Mouse (Mus musculus) liver, embryonic 14.5 days (tissue): ENCODE results near the gene Sec14l1. TPM values are rescaled to one million over a fixed set of nuclear protein-coding genes. Genes with fewer than 3 reads are reported as not detected.

Experiments
- ATAC-seq: fragments of 200-750 bp; cut with Nextera tagmentation; 2 replicates; pipeline ENCODE4 v1.8.0; 2017; ENCODE audit warnings: moderate number of reproducible peaks, mild to moderate bottlenecking, moderate library complexity; ENCODE audit not compliant: insufficient read depth
- DNase-seq, 3 experiments: peaks; one replicate each; pipeline ENCODE4 v3.0.0-alpha.2; 2012 to 2013; ENCODE audit warnings: low read depth in 3 of 3, low spot score in 3 of 3
- H3K27ac ChIP-seq: fragments of 300-500 bp; sonication (generic); 2 replicates; pipeline ENCODE4 v1.5.1; 2014; ENCODE audit warnings: moderate library complexity, mild to moderate bottlenecking, control low read depth, inconsistent platforms
- H3K27me3 ChIP-seq: fragments of 300-500 bp; sonication (generic); 2 replicates; pipeline ENCODE4 v1.6.1; 2014; ENCODE audit warnings: mild to moderate bottlenecking, low read length, moderate library complexity; ENCODE audit not compliant: control insufficient read depth, insufficient read depth
- H3K36me3 ChIP-seq: fragments of 300-500 bp; sonication (generic); replicated peaks from 2 replicates; pipeline ENCODE4 v1.6.1; 2014; ENCODE audit warnings: low read depth; ENCODE audit not compliant: control insufficient read depth, insufficient read depth
- H3K4me1 ChIP-seq, 2 experiments: fragments of 200-500 bp in 1 of 2; fragments of 300-500 bp in 1 of 2; sonication (generic) in 1 of 2; replicated peaks; 2 replicates each; pipeline ENCODE4 v1.6.1; 2012 to 2014; ENCODE audit warnings: antibody characterized with exemption in 1 of 2, inconsistent platforms in 1 of 2, low read length in 1 of 2; ENCODE audit not compliant: control insufficient read depth in 2 of 2, insufficient read depth in 2 of 2
- H3K4me2 ChIP-seq: fragments of 300-500 bp; sonication (generic); 2 replicates; pipeline ENCODE4 v1.6.1; 2014; ENCODE audit warnings: low read depth, mild to moderate bottlenecking, control low read depth, moderate library complexity
- H3K4me3 ChIP-seq, 2 experiments: fragments of 200-500 bp in 1 of 2; fragments of 300-500 bp in 1 of 2; sonication (generic) in 1 of 2; 2 replicates each; pipeline ENCODE4 v1.5.1; 2012 to 2014; ENCODE audit warnings: low read depth in 2 of 2, low read length in 2 of 2, mild to moderate bottlenecking in 2 of 2, control low read depth in 1 of 2, inconsistent platforms in 1 of 2, moderate library complexity in 1 of 2; ENCODE audit not compliant: insufficient read depth in 1 of 2
- H3K9ac ChIP-seq: fragments of 300-500 bp; sonication (generic); replicated peaks from 2 replicates; pipeline ENCODE4 v1.6.1; 2014; ENCODE audit warnings: mild to moderate bottlenecking, control low read depth, moderate library complexity
- H3K9me3 ChIP-seq: fragments of 300-500 bp; sonication (generic); 2 replicates; pipeline ENCODE4 v1.6.1; 2016; ENCODE audit warnings: low read length, mixed read lengths; ENCODE audit not compliant: control insufficient read depth
- CTCF ChIP-seq: IDR thresholded peaks from 2 replicates; pipeline ENCODE4 v1.5.1; 2016; ENCODE audit warnings: antibody characterized with exemption, low read depth, control low read depth
- EP300 ChIP-seq: IDR thresholded peaks from 2 replicates; pipeline ENCODE4 v1.6.1; 2016; ENCODE audit warnings: antibody characterized with exemption, low read depth
- WGBS: fragments of 180-500 bp; shearing (Covaris S2); extraction: QIAGEN DNeasy Blood & Tissue Kit; methylation state at CpG from one replicate; pipeline ENCODE4 v1.1.7; 2014; ENCODE audit not compliant: insufficient replicate concordance; 5-methylcytosine and 5-hydroxymethylcytosine counted together
- polyA plus RNA-seq, 2 experiments: library from polyadenylated mRNA; depleted of rRNA in 1 of 2; stranded (reverse) in 1 of 2; unstranded in 1 of 2; fragments of >200 nt; fragmentation: Nextera tagmentation in 1 of 2; extraction: Ambion mirVana in 1 of 2; gene quantifications; 2 replicates each; pipeline versions ENCODE4 v1.2.1 to v1.2.3; 2012 to 2014

The Sec14l1 gene
- polyA plus RNA-seq, 2 experiments, result 10.5 to 13.0 TPM

DNA sequence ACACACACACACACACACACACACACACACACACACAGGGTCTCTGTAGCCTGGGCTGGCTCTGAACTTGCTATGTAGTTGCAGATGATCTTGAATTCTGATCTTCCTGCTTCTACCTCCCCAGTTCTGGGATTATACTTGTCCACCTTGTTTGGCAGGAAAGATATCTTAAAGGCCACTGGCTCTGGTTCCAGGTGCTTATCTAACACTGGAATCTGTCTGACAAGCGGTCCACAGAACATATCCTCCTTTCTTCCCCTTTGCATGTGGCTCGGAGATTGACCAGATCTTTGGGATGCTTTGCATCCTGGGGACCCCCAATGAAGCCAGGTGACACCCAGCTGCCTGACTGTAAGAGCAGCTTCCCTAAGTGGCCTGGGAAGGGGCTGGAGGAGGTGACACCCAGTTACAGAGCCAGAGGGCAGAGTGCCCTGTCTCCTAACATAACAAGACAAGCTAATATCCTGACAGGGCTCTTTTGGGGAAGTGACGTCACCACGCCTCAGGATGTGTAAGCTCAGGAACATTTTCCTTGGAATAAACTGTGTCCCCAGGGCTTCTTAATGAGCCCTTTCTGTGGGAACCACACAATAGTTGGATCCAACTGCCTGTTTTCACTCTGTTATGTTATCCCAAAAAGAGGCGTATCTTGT, 20.9 kb upstream of the Sec14l1 start:
- Histone ChIP-seq H3K4me3 (no peak overlapping the region), H3K4me2 (no peak overlapping the region), H3K9me3 (no peaks in the 10 kb centered on the region), H3K27ac (no peak overlapping the region), H3K4me1 (peaks cover 0 to 4% of the 10 kb centered on the region in 2 experiments; a peak in 1 of 4 replicates), H3K36me3 (no peaks in the 10 kb centered on the region), H3K9ac (no peak overlapping the region), H3K27me3 (no peaks in the 10 kb centered on the region)
- no peak for DNase-seq
- no peak for TF ChIP-seq CTCF
- no peak for TF ChIP-seq EP300
- 36% methylated on average over 5 of the region's 5 CpGs for WGBS
- ATAC-seq, result no peak

GRCm38 (mm10) chr11:117094646-117095045, 20.3 kb upstream of the Sec14l1 start:
- H3K9me3 ChIP-seq, result no peaks in the 10 kb centered on the region
- ATAC-seq, result no peak
- TF ChIP-seq EP300 (no peak), CTCF (no peak)
- 70% methylated on average over 9 of the region's 9 CpGs for WGBS
- H3K4me3 ChIP-seq, result no peak overlapping the region
- no peak for DNase-seq
- no peak overlapping the region for H3K27ac ChIP-seq
- H3K4me2 ChIP-seq, result no peak overlapping the region
- no peak overlapping the region for H3K9ac ChIP-seq
- no peaks in the 10 kb centered on the region for H3K36me3 ChIP-seq
- H3K4me1 ChIP-seq, result peaks cover 0 to 4% of the 10 kb centered on the region in 2 experiments; a peak in 1 of 4 replicates
- H3K27me3 ChIP-seq, result no peaks in the 10 kb centered on the region

GRCm38 (mm10) chr11:117097021-117097420, 17.9 kb upstream of the Sec14l1 start:
- DNase-seq, result no peak
- no peak for TF ChIP-seq CTCF
- TF ChIP-seq EP300, result no peak
- Histone ChIP-seq H3K9ac (no peak overlapping the region), H3K9me3 (no peaks in the 10 kb centered on the region), H3K27ac (no peak overlapping the region), H3K36me3 (no peaks in the 10 kb centered on the region), H3K4me2 (no peak overlapping the region), H3K4me1 (peaks cover 0 to 7% of the 10 kb centered on the region in 2 experiments; a peak in 2 of 4 replicates), H3K27me3 (no peaks in the 10 kb centered on the region), H3K4me3 (no peak overlapping the region)
- ATAC-seq, result no peak
- WGBS, result 42% methylated on average over 9 of the region's 9 CpGs

DNA sequence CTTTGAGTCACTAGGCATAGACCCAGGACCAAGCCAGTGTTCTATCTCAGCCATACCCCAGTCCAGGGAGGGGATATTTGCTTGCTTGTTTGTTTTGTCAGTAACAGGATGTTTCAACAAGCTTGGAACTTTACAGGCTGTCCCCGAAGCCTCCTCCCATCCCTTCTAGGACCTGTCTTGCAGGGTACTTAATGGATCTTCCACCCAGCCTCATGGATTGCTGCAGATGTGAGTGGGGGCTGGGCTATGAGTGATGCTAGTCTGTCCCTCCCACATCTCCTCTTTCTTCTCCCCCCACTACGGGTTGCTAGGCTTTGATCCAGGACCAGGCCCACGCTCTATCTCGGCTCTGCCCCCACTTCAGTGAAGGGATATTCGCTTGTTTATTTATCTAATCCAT, 16.8 kb upstream of the Sec14l1 start:
- whole genome bisulfite sequencing, result 44% methylated on average over 5 of the region's 5 CpGs
- ATAC-seq, result no peak
- H3K9me3 ChIP-seq, result no peaks in the 10 kb centered on the region
- DNase-seq, result no peak
- TF ChIP-seq EP300 (no peak), CTCF (no peak)
- H3K4me1 ChIP-seq, result peaks cover 0 to 6% of the 10 kb centered on the region in 2 experiments; a peak in 1 of 4 replicates
- no peaks in the 10 kb centered on the region for H3K36me3 ChIP-seq
- H3K27ac ChIP-seq, result no peak overlapping the region
- H3K9ac ChIP-seq, result no peak overlapping the region
- H3K4me2 ChIP-seq, result no peak overlapping the region
- H3K27me3 ChIP-seq, result no peaks in the 10 kb centered on the region
- H3K4me3 ChIP-seq, result no peak overlapping the region

DNA sequence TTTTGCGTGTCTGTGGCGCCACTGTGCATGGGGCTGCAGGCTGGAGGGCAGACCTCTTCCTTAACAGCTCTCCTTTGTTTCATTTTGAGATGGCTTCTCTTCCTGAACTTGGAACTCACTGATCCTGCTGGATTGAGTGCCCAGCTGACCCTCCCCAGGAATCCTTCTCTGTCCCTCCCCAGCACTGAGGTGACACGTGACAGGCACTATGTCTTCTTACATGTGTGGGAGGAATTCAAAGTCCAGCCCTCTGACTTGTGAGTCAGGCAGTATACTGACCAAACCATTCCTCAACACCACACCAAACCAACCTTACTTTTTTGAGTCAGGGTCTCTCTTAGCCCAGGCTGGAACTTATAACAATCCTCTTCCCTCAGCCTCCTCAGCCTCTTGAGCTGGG, 16.2 kb upstream of the Sec14l1 start:
- TF ChIP-seq CTCF (no peak), EP300 (no peak)
- Histone ChIP-seq H3K36me3 (no peaks in the 10 kb centered on the region), H3K9ac (no peak overlapping the region), H3K9me3 (no peaks in the 10 kb centered on the region), H3K4me1 (peaks cover 0 to 6% of the 10 kb centered on the region in 2 experiments; a peak in 1 of 4 replicates), H3K4me2 (no peak overlapping the region), H3K27me3 (no peaks in the 10 kb centered on the region), H3K4me3 (no peak overlapping the region), H3K27ac (no peak overlapping the region)
- DNase-seq, result no peak
- 53% methylated on average over 3 of the region's 3 CpGs for WGBS
- ATAC-seq, result no peak
